Mouse (Mus musculus) kidney, postnatal 0 days (tissue): ENCODE results near the gene Myf5. TPM values are rescaled to one million over a fixed set of nuclear protein-coding genes. Genes with fewer than 3 reads are reported as not detected.
A peak's percentile ranks its signal among the peaks of the same experiment; 100 is the strongest.

Experiments
- ATAC-seq: fragments of 200-750 bp; cut with Nextera tagmentation; replicated peaks from 2 replicates; pipeline ENCODE4 v1.8.0; 2017; ENCODE audit warnings: low read depth, moderate number of reproducible peaks, moderate TSS enrichment, moderate library complexity; ENCODE audit not compliant: low FRiP score
- DNase-seq: peaks from one replicate; pipeline ENCODE4 v3.0.0-alpha.2; 2016; ENCODE audit warnings: low spot score
- H3K27ac ChIP-seq: fragments of 300-500 bp; sonication (generic); 2 replicates; pipeline ENCODE4 v1.5.1; 2014; ENCODE audit warnings: mild to moderate bottlenecking
- H3K27me3 ChIP-seq: fragments of 300-500 bp; sonication (generic); 2 replicates; pipeline ENCODE4 v1.6.1; 2014; ENCODE audit warnings: low read length, mixed read lengths; ENCODE audit not compliant: insufficient read depth
- H3K36me3 ChIP-seq: fragments of 300-500 bp; sonication (generic); 2 replicates; pipeline ENCODE4 v1.6.1; 2014; ENCODE audit warnings: low read length, mixed read lengths; ENCODE audit not compliant: insufficient read depth
- H3K4me1 ChIP-seq: fragments of 300-500 bp; sonication (generic); replicated peaks from 2 replicates; pipeline ENCODE4 v1.6.1; 2014; ENCODE audit warnings: antibody characterized with exemption, low read length, mixed read lengths; ENCODE audit not compliant: insufficient read depth
- H3K4me2 ChIP-seq: fragments of 300-500 bp; sonication (generic); 2 replicates; pipeline ENCODE4 v1.6.1; 2014; ENCODE audit warnings: mild to moderate bottlenecking, low read length, moderate library complexity, mixed read lengths
- H3K4me3 ChIP-seq: fragments of 300-500 bp; sonication (generic); replicated peaks from 2 replicates; pipeline ENCODE4 v1.5.1; 2014; ENCODE audit warnings: low read depth, low read length
- H3K9ac ChIP-seq: fragments of 300-500 bp; sonication (generic); 2 replicates; pipeline ENCODE4 v1.6.1; 2014; ENCODE audit warnings: low read depth, low read length
- H3K9me3 ChIP-seq: fragments of 300-500 bp; sonication (generic); replicated peaks from 2 replicates; pipeline ENCODE4 v1.6.1; 2016; ENCODE audit warnings: low read length, inconsistent platforms, mixed read lengths
- CTCF ChIP-seq: IDR thresholded peaks from 2 replicates; pipeline ENCODE4 v1.5.1; 2016; ENCODE audit warnings: antibody characterized with exemption, low read depth, mild to moderate bottlenecking, moderate library complexity
- WGBS: fragments of 180-500 bp; shearing (Covaris S2); extraction: QIAGEN DNeasy Blood & Tissue Kit; methylation state at CpG from one replicate; pipeline ENCODE4 v1.1.7; 2014; 5-methylcytosine and 5-hydroxymethylcytosine counted together
- polyA plus RNA-seq: library from polyadenylated mRNA; unstranded; fragments of >200 nt; fragmentation: Nextera tagmentation; extraction: Ambion mirVana; gene quantifications from 2 replicates; pipeline ENCODE4 v1.2.1, GENCODE M21; 2015

Gene Myf5
- 0.05 TPM in 1 of 2 replicates, not detected in the other for polyA plus RNA-seq

DNA sequence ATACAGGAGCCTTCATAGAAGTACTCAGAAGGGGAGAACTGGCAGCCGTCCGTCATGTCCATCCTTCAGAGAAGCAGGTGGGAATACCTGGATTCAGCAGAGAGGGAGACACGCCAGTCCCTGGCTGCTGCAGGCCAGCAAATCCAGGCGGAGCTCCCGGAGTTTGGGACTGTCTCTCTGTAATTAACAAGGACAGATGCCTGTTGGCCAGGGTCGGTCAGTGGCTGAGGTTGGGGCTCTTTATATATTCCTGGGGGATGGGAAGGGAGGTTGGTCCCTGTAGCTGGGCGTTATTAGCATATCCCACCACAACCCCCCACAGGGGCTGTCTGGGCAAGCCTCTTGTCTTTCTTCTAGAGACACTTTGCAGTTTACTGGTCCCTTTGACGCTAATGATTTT, at the start of gene Myf5:
Gene Myf5, minus strand, starts transcription at position 265 of the 400 bp plus-strand sequence.
- TF ChIP-seq CTCF: no peak
- WGBS: 57% methylated on average over 8 of the region's 8 CpGs
- Histone ChIP-seq H3K4me2 (no peak within 1 kb of the TSS), H3K9ac (no peak within 1 kb of the TSS), H3K27me3 (0 out of 2 replicates have a peak, but pooled peaks cover 4% of the 10 kb centered on the region), H3K4me3 (no peak within 1 kb of the TSS), H3K9me3 (no peaks in the 10 kb centered on the region), H3K27ac (no peak within 1 kb of the TSS), H3K4me1 (no peaks in the 10 kb centered on the region), H3K36me3 (no peaks in the 10 kb centered on the region)
- DNase-seq (no peak), ATAC-seq (no peak)

DNA sequence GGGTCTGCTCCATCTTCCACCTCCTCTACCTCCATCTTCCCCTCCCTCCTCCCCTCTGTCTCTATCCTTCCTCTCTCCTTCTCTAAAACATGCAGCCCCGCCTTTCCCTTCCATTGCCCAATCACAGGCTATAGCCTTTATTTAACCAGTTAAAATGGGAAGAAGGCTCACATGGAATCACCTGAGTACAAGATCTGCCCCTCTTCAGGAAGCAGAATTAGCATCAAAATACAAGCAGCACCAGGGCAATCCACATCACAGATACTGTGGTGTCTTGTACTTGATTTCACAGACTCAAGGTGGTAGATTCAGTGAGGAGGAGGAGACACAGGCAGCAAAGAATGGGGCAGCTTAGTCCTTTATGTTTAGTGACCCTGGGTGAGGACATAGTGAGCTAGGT, 42.8 kb upstream of the Myf5 start:
- no peaks in the 10 kb centered on the region for H3K9me3 ChIP-seq
- no peak for DNase-seq
- H3K9ac ChIP-seq: no peak overlapping the region
- no peak for ATAC-seq
- no peak overlapping the region for H3K4me3 ChIP-seq
- no peak overlapping the region for H3K4me2 ChIP-seq
- H3K27ac ChIP-seq: no peak overlapping the region
- WGBS: 74% methylated on average over 1 of the region's 1 CpGs
- no peak for TF ChIP-seq CTCF
- H3K36me3 ChIP-seq: no peaks in the 10 kb centered on the region
- H3K4me1 ChIP-seq: no peaks in the 10 kb centered on the region
- no peaks in the 10 kb centered on the region for H3K27me3 ChIP-seq

DNA sequence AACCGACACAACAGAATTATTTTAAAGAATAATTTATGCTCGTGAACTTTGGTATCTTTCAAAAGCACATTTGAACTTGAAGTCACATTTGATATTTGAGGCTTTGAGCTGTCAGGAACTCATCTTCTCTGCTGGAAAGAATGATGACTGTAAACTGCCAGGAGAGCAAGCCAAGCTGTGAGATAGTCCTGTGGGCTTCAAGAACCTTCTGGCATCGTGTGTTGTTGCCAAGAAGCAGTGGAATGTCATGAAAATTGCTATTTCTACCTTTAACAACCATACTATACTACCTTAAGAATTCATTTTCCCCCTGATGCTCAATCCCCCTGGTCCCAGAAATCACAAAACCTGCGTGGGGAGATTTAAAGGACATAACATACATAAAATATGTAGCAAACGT, 33.3 kb upstream of the Myf5 start:
- no peak for DNase-seq
- 63% methylated on average over 5 of the region's 5 CpGs for WGBS
- no peak overlapping the region for H3K9ac ChIP-seq
- no peak overlapping the region for H3K27ac ChIP-seq
- H3K36me3 ChIP-seq: no peaks in the 10 kb centered on the region
- no peaks in the 10 kb centered on the region for H3K4me1 ChIP-seq
- no peak for TF ChIP-seq CTCF
- no peaks in the 10 kb centered on the region for H3K27me3 ChIP-seq
- no peak overlapping the region for H3K4me3 ChIP-seq
- H3K4me2 ChIP-seq: no peak overlapping the region
- ATAC-seq: no peak
- no peaks in the 10 kb centered on the region for H3K9me3 ChIP-seq

DNA sequence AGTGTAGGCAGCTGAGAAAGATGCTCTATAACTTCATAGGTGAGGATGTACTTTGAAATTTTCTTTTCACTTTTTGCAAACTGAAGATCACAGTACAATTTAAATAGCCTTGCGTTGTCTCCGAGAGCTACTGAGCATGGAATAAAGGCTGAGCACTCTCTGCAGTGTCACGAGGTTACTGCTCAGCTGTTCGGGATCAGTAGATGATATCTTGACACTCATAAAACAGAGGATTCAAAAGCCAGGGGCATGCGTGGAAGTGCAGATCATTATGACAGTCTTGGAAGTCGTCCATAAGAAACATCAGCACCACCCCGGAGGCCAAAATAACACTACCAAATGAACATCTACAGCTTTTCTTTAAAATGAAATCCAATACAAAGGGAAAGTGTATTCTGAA, 30.7 kb upstream of the Myf5 start:
- no peak for ATAC-seq
- WGBS: 30% methylated on average over 7 of the region's 7 CpGs
- Histone ChIP-seq H3K4me2 (no peak overlapping the region), H3K27me3 (no peaks in the 10 kb centered on the region), H3K9ac (no peak overlapping the region), H3K27ac (no peak overlapping the region), H3K4me3 (no peak overlapping the region), H3K36me3 (no peaks in the 10 kb centered on the region), H3K9me3 (no peaks in the 10 kb centered on the region), H3K4me1 (no peaks in the 10 kb centered on the region)
- peak; percentile 50 for DNase-seq
- TF ChIP-seq CTCF: no peak

DNA sequence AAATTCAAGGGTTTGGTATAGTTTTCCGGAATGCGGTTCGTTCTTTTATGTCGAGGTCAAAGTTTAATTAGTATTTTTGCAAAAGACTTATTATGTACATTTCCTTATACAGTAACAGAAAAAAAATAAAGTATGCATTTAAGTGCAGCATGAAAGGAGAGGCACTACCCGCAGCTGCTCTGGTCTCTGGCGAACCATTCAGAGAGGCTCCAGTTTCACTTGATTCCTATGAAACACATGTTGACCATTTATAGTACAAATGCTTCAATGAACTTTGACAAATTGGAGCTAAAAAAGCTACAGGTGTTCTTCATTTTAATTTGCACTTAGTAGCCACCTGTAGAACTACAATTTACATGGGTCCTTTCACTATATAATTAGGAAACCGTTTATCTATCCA, 28.8 kb upstream of the Myf5 start:
- WGBS: 60% methylated on average over 7 of the region's 7 CpGs
- no peak for DNase-seq
- TF ChIP-seq CTCF: no peak

DNA sequence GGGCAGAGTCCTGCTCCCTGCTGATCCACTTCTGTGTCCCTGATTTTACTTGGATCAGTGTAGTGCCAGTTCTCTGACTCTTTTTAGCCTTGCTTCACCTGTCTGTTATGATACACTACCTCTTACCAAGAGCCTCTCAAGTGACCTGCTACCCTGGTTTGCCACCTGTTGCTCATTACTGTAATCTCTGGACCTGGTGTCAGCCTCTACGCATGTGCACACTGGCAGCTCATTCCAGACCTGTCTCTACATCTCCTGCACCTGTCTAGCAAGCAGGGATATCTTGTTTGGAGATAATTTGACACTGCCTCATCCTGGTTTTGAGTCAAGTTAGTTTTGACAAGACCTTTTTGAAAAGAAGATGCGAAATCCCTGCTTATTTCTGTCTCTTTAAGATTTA, 20.5 kb upstream of the Myf5 start:
- H3K4me1 ChIP-seq: no peaks in the 10 kb centered on the region
- H3K36me3 ChIP-seq: no peaks in the 10 kb centered on the region
- H3K4me2 ChIP-seq: no peak overlapping the region
- no peaks in the 10 kb centered on the region for H3K9me3 ChIP-seq
- no peaks in the 10 kb centered on the region for H3K27me3 ChIP-seq
- DNase-seq (no peak), ATAC-seq (no peak)
- H3K4me3 ChIP-seq: no peak overlapping the region
- no peak for TF ChIP-seq CTCF
- H3K27ac ChIP-seq: no peak overlapping the region
- 91% methylated on average over 2 of the region's 2 CpGs for WGBS
- no peak overlapping the region for H3K9ac ChIP-seq

More for the DNA sequence above, 28.8 kb upstream of the Myf5 start:
- Histone ChIP-seq H3K27ac (no peak overlapping the region), H3K9ac (no peak overlapping the region), H3K9me3 (no peaks in the 10 kb centered on the region), H3K4me2 (no peak overlapping the region), H3K36me3 (no peaks in the 10 kb centered on the region), H3K27me3 (no peaks in the 10 kb centered on the region), H3K4me1 (no peaks in the 10 kb centered on the region), H3K4me3 (no peak overlapping the region)
- ATAC-seq: no peak

DNA sequence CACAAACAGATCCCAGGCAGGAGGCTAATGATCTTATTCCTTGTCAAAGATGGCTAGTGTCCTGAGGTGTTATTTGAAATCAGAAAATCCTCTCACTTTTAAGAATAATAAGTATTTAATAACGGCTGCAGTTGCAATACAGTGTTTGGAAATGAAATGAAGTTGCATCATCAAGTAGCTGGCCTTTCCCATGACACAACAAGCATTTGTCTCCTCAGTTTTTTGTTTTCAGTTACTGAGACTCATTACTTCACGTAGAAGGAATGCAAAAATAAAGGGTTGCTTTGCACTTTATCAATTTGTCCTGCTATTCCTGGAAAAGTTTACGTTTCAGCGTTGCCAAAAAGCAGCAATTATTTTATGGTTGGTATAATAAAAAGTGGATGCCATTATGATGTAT, 17.5 kb upstream of the Myf5 start:
- Histone ChIP-seq H3K9ac (no peak overlapping the region), H3K4me3 (no peak overlapping the region), H3K9me3 (no peaks in the 10 kb centered on the region), H3K27me3 (no peaks in the 10 kb centered on the region), H3K27ac (no peak overlapping the region), H3K4me2 (no peak overlapping the region), H3K36me3 (no peaks in the 10 kb centered on the region), H3K4me1 (no peaks in the 10 kb centered on the region)
- DNase-seq (peak; percentile 29), ATAC-seq (no peak)
- TF ChIP-seq CTCF: no peak
- WGBS: 66% methylated on average over 4 of the region's 4 CpGs
